Mouse (Mus musculus) left cerebral cortex, postnatal 4 days (tissue): Measurements from ENCODE around the gene Slc7a10. TPM values are rescaled to one million over a fixed set of nuclear protein-coding genes. Genes with fewer than 3 reads are reported as not detected.
A peak's percentile ranks its signal among the peaks of the same experiment; 100 is the strongest.

Experiments used
- DNase-seq: peaks from one replicate; pipeline ENCODE4 v3.0.0-alpha.2; 2022
- intact Hi-C: fragments of 180-260 bp; cut with DNase I; formaldehyde crosslinking; loops from one replicate; pipeline ENCODE4 v1.15.1; 2025
- total RNA-seq, 2 experiments: library from RNA; stranded (reverse); gene quantifications; 2 replicates each; pipeline ENCODE4 v1.2.3; 2021

The Slc7a10 gene
- total RNA-seq: 10 to 100 TPM; 18.3 to 21.5 TPM

DNA sequence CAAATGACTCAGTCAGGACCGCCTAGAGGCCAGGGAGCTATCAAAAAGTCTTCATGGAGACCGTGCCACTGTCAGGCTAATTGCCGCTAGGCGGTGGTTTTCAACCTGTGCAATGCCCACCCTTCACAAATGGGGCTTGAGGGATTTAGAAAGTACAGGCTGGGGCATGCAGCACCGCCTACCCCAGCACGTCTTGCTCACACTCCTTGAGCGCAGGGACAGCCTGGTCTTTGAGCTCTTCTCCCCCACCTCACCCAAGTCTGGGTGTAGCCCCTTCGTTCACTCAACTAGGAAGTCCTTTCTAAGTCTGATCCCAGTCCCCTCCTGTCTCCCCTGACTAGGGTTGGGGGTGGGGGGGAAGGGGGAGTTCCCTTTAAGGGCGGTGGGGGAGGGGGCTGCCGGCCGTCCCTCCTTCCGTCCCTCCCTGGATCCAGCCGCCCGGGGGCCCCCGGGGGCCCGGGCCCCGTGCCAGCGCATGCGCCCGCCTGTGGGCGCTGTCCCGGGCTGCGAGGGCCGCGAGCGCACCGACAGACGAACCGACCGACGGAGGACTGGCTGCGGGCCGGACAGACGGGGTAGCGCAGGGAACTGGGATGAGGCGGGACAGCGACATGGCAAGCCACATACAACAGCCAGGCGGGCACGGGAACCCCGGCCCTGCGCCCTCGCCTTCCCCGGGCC lies at the start of gene Slc7a10:
Gene Slc7a10, plus strand, starts transcription at position 497 of the 681 bp plus-strand sequence.
- intact Hi-C loops: loop anchor here (10.0 kb wide), 1 partner anchor 69 kb away; no protein-coding TSS in a partner anchor
- peak; percentile 41 for DNase-seq

GRCm38 (mm10) chr7:35137524-35137923 lies 48.7 kb upstream of the Slc7a10 start:
- DNase-seq: no peak
- intact Hi-C loops: no loop called here

DNA sequence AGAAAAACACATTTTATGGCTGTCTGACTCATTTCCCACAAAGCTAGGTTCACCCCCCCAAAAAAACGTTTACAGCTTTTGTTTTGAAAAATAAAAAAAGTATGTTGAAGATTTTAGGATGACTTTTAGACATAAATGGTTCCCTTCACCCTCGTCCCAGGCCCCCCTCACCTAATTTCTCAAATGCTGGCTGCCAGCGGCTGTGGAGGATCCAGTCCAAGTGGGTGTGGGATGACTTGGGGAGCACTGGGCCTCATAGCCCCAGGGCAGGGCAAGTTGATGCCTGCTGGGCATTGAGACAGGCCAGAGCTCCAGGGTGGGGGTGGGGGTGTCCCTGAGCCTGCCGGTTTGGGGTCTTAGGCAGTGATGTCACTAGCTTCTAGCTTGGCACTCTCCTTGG lies 47.7 kb upstream of the Slc7a10 start:
- intact Hi-C loops: no loop called here
- DNase-seq: no peak

DNA sequence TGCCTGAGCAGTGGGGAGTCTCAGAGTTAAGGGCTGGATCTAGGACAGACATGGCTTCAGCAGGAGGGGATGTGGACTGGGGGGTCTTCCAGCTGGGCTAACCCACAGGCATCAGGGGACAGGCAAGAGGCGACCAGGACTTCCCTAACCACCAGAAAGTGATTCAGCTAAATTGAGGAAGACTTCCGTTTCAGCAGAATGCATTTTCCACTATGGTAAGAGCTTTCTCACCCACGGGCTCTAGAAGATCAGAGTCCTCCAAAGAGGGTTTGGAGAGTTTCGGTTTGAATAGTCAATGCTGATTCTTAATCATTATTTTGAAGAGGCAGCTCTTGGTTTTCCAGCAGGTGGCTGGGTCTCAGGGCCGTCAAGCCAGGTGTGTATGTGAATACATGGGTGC lies 46.3 kb upstream of the Slc7a10 start:
- intact Hi-C loops: no loop called here
- DNase-seq: no peak

DNA sequence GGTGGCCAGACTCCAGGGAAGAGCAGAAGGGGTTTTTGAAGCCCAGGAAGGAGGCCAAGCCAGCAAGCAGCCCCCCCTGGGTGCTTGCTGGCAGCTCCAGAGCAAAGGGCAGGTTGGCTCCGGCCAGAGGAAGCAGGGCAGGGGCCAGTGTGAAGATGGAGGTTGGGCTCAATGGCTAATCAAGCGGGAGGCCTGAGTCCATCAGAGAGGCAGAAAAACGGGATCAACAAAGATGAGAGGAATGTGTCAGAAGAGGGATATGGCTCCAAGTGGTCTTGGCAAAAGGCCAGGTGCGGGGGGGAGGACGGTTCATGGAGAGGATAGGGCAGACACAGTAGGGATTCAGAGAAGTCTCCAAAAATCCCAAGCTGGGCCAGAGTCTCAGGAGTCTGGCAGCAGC lies 44.7 kb upstream of the Slc7a10 start:
- intact Hi-C loops: no loop called here
- peak; percentile 37 for DNase-seq

- intact Hi-C loops: no loop called here
- no peak for DNase-seq
Measured at GRCm38 (mm10) chr7:35142522-35142921, 43.7 kb upstream of the Slc7a10 start.

DNA sequence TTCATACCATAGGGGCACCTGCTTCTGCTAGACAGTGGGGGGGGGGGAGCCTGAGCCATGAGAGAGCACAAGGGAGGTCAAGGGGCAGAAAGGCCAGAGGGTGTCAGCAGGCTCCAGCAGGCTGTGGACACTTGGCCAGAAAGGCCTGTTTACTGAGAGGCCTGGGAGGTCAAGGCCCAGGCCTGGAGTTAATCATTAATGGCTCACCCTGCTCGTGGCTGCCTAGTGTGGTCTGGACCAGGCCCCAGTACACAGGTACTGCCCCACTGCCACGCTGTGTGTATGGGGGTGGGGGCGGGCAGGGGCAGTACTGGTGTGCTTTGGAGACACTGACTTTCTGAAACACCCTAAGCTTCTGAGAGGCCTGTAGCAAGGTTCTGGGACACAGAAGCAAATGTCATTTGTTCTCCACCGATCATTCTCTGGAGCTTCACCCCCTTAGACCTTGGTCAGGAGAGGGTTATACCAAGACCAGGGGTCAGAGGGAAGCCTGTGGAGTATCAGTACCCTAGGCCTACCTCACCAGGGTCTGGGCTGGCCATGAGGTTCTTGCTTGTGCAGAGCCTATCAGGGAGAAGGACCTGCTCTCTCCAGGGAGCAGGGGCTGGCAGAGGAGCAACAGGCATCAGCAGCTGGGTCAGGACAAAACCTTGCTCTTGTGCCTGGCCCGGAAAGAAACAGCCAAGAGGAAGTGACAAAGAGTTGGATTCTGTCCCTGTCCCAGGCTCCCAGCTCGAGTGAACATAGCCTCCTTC lies 42.1 kb upstream of the Slc7a10 start:
- no peak for DNase-seq
- intact Hi-C loops: no loop called here

GRCm38 (mm10) chr7:35145068-35145467 lies 41.1 kb upstream of the Slc7a10 start:
- DNase-seq: no peak
- intact Hi-C loops: no loop called here

- DNase-seq: no peak
- intact Hi-C loops: no loop called here
Measured at GRCm38 (mm10) chr7:35146269-35146668, 39.9 kb upstream of the Slc7a10 start.

GRCm38 (mm10) chr7:35149616-35150433 lies 36.4 kb upstream of the Slc7a10 start:
- no peak for DNase-seq

GRCm38 (mm10) chr7:35150860-35151259 lies 35.3 kb upstream of the Slc7a10 start:
- intact Hi-C loops: no loop called here
- no peak for DNase-seq

More at GRCm38 (mm10) chr7:35149616-35150433, 36.4 kb upstream of the Slc7a10 start:
- intact Hi-C loops: no loop called here

DNA sequence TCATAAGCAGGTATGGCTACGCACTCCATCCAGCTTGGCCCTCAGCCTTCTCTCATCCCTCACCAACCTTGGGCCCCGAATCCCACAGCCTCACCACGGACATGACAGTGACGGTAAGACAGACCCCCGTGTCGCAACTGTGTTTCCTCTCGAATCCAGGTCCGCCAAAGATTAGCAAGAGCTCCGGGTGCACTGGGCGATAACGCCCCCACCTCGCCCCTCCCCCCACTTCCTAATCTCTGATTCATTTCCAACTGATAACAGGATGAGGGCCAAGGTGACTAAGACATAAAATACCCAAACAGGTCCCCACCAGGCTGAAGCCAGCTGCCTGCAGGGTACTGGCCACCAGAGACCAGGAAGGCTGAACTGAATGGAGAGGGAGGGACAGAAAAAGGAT lies 31.7 kb upstream of the Slc7a10 start:
- intact Hi-C loops: no loop called here
- DNase-seq: no peak

DNA sequence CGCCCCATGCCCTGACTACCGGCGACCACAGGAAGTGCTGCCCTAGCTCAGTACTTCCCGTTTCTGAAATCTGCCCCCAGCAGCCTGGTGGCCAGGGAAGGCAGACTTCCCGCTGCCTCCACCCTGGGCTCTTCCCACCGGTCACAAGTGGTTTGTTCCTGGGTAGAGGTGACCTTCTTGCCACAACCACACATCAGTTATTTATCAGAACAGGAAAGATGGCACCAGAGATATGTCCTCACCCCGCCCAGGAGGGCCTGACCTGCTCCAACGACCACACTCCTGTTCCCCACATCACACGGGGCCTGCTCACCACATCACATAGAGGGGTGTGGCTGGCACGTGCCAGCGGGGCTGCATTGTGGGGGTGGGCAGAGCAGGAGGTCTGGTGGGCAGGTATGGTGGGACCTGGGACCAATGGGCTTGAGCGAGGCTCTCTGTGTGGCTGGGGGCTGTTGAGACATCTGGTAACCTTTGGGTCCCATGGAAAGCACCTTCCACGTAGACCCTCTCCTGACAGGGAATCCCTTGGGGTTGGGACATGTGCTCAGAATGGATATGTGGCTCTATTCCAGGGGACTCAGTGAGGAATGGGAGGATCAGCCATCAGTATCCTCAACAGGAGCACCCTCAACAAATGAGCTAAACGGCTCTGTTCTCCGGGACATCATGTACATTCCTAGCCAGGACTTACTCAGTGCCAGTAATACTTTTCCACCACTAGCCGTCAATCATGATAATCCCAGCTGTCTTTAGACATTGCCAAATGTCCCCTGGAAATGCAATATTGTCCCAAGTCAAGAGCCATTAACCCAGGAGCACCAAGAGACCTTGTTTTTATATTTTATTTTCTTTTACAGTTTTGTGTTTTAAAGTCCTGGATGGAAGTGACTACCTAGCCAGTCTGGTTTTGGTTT lies 29.4 kb upstream of the Slc7a10 start:
- intact Hi-C loops: no loop called here
- no peak for DNase-seq

- intact Hi-C loops: no loop called here
- no peak for DNase-seq
Measured at GRCm38 (mm10) chr7:35157512-35157911, 28.7 kb upstream of the Slc7a10 start.

DNA sequence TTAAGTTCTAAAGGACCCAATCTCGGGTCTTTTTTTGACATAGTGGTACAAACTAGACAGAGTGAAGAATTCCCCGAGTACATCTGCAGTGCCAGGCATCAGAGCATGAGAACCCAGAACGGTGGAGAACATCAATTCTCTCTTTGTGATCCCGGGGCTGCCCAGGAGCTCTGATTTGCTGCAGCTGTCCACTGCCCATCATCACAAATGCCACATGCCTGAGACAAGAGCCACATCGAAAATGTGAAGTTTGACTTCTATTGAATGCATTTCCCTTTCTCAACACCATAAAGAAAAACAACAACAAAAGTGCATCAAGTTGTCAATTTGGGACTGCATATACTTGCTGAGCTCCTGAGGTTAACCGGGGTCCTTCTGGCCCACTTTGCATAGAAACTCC lies 23.7 kb upstream of the Slc7a10 start:
- intact Hi-C loops: no loop called here
- DNase-seq: no peak

GRCm38 (mm10) chr7:35163600-35163999 lies 22.6 kb upstream of the Slc7a10 start:
- no peak for DNase-seq
- intact Hi-C loops: no loop called here

DNA sequence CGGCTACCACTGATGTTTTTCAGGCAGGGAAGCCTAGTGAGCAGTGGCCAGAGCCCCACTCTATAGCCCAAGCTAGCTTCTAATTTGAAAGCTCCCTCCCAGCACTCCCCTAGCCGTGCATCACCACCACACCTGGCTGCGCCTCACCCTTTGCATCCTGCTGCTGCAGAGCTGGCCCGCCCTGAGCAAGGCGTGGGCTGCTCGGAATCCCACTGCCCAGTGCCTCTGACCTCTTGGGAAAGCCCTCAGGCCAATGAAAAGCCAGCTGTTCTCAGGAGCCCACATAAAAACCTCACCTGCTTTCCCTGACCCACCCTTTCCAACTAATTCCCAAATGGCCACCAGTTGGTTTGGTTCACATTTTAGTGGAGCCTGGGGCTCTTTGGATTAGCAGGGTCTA lies 22.1 kb upstream of the Slc7a10 start:
- no peak for DNase-seq
- intact Hi-C loops: no loop called here

DNA sequence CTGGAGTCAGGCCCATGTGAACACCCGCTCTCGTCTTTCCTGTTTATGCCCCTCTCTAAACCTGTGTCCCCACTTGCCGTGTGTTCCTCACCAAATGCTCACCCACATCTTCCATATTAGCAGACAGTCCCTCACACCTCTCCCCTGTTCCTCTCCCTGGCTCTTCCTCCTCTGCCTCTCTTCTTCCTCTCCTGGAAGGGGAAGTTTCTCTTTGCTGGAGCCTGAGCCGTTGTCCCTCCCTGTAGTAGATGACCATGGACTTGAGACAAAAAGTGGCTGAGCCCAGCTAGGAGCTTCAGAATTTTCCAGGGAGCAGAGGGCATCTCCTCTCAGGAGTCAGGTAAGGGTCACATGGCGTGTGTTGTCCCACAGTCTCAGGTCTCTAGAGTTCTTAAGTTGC lies 19.2 kb upstream of the Slc7a10 start:
- no peak for DNase-seq
- intact Hi-C loops: loop anchor here (5.0 kb wide), 1 partner anchor 50 kb away; the partner anchor contains the start of gene Cebpa

DNA sequence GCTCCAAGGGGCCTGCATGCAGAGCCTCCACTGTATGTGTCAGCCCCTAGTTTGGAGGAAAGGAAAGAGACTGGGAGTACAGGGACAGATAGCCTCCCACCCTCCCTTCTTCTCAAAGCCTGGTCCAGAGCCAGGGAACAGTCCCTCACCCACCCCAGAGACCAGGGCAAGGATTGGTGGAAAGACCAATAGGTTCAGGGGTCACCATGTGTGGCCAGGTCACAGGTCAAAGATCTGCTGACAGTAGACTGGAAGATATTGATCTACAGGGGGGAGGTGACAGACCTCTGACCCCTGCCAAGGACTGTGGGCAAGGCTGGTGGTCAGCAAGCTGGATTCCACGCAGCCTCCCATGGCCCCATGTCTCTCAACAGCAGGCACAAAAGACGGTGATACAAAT lies 18.3 kb upstream of the Slc7a10 start:
- no peak for DNase-seq
- intact Hi-C loops: loop anchor here (5.0 kb wide), 1 partner anchor 51 kb away; the partner anchor contains the start of gene Cebpa

DNA sequence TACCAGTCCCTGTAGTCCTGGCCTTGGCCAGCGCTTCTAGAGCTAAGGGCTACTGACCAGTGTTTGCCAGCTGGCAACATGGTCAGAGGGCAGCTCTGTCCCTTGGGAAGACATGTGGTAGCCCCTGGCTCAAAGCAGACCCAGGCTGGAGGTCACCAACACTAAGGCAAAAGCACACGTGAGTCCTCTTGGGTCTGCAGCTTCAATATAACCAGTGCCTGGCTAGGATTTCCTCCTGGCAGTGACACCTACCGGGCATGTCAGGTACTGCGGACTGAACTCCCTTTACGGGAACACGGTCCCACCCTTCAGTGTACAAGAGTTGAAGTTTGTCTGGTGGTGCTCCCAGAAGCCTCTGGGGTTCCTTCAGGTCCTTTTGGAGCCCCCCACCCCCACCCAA lies 16.8 kb upstream of the Slc7a10 start:
- intact Hi-C loops: loop anchor here (5.0 kb wide), 1 partner anchor 52 kb away; the partner anchor contains the start of gene Cebpa
- peak; percentile 87 for DNase-seq
